Mouse (Mus musculus) heart, embryonic 14.5 days (tissue): ENCODE results near the gene Wbp2. TPM values are rescaled to one million over a fixed set of nuclear protein-coding genes. Genes with fewer than 3 reads are reported as not detected.

Source experiments
- ATAC-seq: fragments of 200-750 bp; cut with Nextera tagmentation; 2 replicates; pipeline ENCODE4 v1.8.0; 2017; ENCODE audit warnings: low read depth, moderate TSS enrichment; ENCODE audit not compliant: insufficient number of reproducible peaks, insufficient read depth, low FRiP score
- H3K27ac ChIP-seq, 2 experiments: fragments of 200-500 bp in 1 of 2; fragments of 300-500 bp in 1 of 2; sonication (generic) in 1 of 2; replicated peaks in 1 of 2; 2 replicates each; pipeline ENCODE4 v1.5.1; 2012 to 2014; ENCODE audit warnings: low read depth in 2 of 2, low read length in 2 of 2, control low read depth in 1 of 2, mild to moderate bottlenecking in 1 of 2, mixed read lengths in 1 of 2; ENCODE audit not compliant: control insufficient read depth in 1 of 2, insufficient read depth in 1 of 2
- H3K27me3 ChIP-seq: fragments of 300-500 bp; sonication (generic); 2 replicates; pipeline ENCODE4 v1.6.1; 2014; ENCODE audit warnings: mild to moderate bottlenecking, low read length, control low read depth; ENCODE audit not compliant: control insufficient read depth, insufficient read depth
- H3K36me3 ChIP-seq: fragments of 300-500 bp; sonication (generic); 2 replicates; pipeline ENCODE4 v1.6.1; 2014; ENCODE audit warnings: mild to moderate bottlenecking, control low read depth, low read length, mixed read lengths; ENCODE audit not compliant: control insufficient read depth, insufficient read depth
- H3K4me1 ChIP-seq, 2 experiments: fragments of 200-500 bp in 1 of 2; fragments of 300-500 bp in 1 of 2; sonication (generic) in 1 of 2; 2 replicates each; pipeline ENCODE4 v1.6.1; 2012 to 2014; ENCODE audit warnings: low read length in 2 of 2, control low read depth in 1 of 2, mixed read lengths in 1 of 2; ENCODE audit not compliant: control insufficient read depth in 2 of 2, insufficient read depth in 2 of 2
- H3K4me2 ChIP-seq: fragments of 300-500 bp; sonication (generic); 2 replicates; pipeline ENCODE4 v1.6.1; 2014; ENCODE audit warnings: mild to moderate bottlenecking, low read length
- H3K4me3 ChIP-seq, 2 experiments: fragments of 200-500 bp in 1 of 2; fragments of 300-500 bp in 1 of 2; sonication (generic) in 1 of 2; 2 replicates each; pipeline ENCODE4 v1.5.1; 2012 to 2014; ENCODE audit warnings: low read length in 2 of 2, mild to moderate bottlenecking in 2 of 2, control low read depth in 1 of 2, low read depth in 1 of 2, moderate library complexity in 1 of 2; ENCODE audit not compliant: control insufficient read depth in 1 of 2, insufficient read depth in 1 of 2
- H3K9ac ChIP-seq: fragments of 300-500 bp; sonication (generic); 2 replicates; pipeline ENCODE4 v1.6.1; 2014; ENCODE audit warnings: mild to moderate bottlenecking, low read length
- H3K9me3 ChIP-seq: fragments of 300-500 bp; sonication (generic); 2 replicates; pipeline ENCODE4 v1.6.1; 2016; ENCODE audit warnings: low read length, control low read depth; ENCODE audit not compliant: control insufficient read depth
- WGBS: fragments of 180-500 bp; shearing (Covaris S2); extraction: QIAGEN DNeasy Blood & Tissue Kit; methylation state at CpG from one replicate; pipeline ENCODE4 v1.1.7; 2014; 5-methylcytosine and 5-hydroxymethylcytosine counted together
- polyA plus RNA-seq: library from polyadenylated mRNA; unstranded; fragments of >200 nt; fragmentation: Nextera tagmentation; extraction: Ambion mirVana; gene quantifications from 2 replicates; pipeline ENCODE4 v1.2.1, GENCODE M21; 2014

Wbp2 gene
- polyA plus RNA-seq, 1 experiment from 2014 or later = 139 TPM

GRCm38 (mm10) chr11:116043286-116043685 lies 43.5 kb downstream of the Wbp2 start:
- no peak overlapping the region for H3K27ac ChIP-seq
- no peak overlapping the region for H3K4me2 ChIP-seq
- ATAC-seq = no peak
- 95% methylated on average over 1 of the region's 1 CpGs for WGBS
- H3K4me1 ChIP-seq = no peaks in the 10 kb centered on the region
- no peaks in the 10 kb centered on the region for H3K9me3 ChIP-seq
- H3K4me3 ChIP-seq = no peak overlapping the region
- peaks cover 66% of the 10 kb centered on the region for H3K36me3 ChIP-seq
- H3K9ac ChIP-seq = no peak overlapping the region
- no peaks in the 10 kb centered on the region for H3K27me3 ChIP-seq

GRCm38 (mm10) chr11:116042372-116043138 lies 44.2 kb downstream of the Wbp2 start:
- WGBS = 87% methylated on average over 5 of the region's 5 CpGs

GRCm38 (mm10) chr11:116041833-116042232 lies 45.0 kb downstream of the Wbp2 start:
- no peak overlapping the region for H3K4me2 ChIP-seq
- H3K4me1 ChIP-seq = no peaks in the 10 kb centered on the region
- WGBS = 97% methylated on average over 2 of the region's 2 CpGs
- no peak for ATAC-seq
- H3K9ac ChIP-seq = no peak overlapping the region
- no peak overlapping the region for H3K4me3 ChIP-seq
- no peak overlapping the region for H3K27ac ChIP-seq
- H3K27me3 ChIP-seq = no peaks in the 10 kb centered on the region
- H3K36me3 ChIP-seq = peaks cover 52% of the 10 kb centered on the region
- H3K9me3 ChIP-seq = no peaks in the 10 kb centered on the region

More at GRCm38 (mm10) chr11:116042372-116043138, 44.2 kb downstream of the Wbp2 start:
- H3K4me1 ChIP-seq = no peaks in the 10 kb centered on the region
- no peak overlapping the region for H3K4me2 ChIP-seq
- H3K9ac ChIP-seq = no peak overlapping the region
- ATAC-seq = no peak
- no peak overlapping the region for H3K27ac ChIP-seq
- H3K36me3 ChIP-seq = peaks cover 59% of the 10 kb centered on the region
- no peak overlapping the region for H3K4me3 ChIP-seq
- H3K27me3 ChIP-seq = no peaks in the 10 kb centered on the region
- no peaks in the 10 kb centered on the region for H3K9me3 ChIP-seq

- Histone ChIP-seq H3K4me1 (no peaks in the 10 kb centered on the region), H3K9ac (no peak overlapping the region), H3K27ac (no peak overlapping the region), H3K36me3 (peaks cover 51% of the 10 kb centered on the region), H3K4me3 (no peak overlapping the region), H3K9me3 (no peaks in the 10 kb centered on the region), H3K27me3 (no peaks in the 10 kb centered on the region), H3K4me2 (no peak overlapping the region)
- 61% methylated on average over 6 of the region's 6 CpGs for WGBS
- ATAC-seq = no peak
These were observed 46.2 kb downstream of the Wbp2 start for GRCm38 (mm10) chr11:116040593-116040992.

GRCm38 (mm10) chr11:116037826-116038225 lies 49.0 kb downstream of the Wbp2 start:
- Histone ChIP-seq H3K4me2 (no peak overlapping the region), H3K27me3 (no peaks in the 10 kb centered on the region), H3K9me3 (no peaks in the 10 kb centered on the region), H3K36me3 (peaks cover 42% of the 10 kb centered on the region), H3K9ac (no peak overlapping the region), H3K27ac (no peak overlapping the region), H3K4me3 (no peak overlapping the region), H3K4me1 (no peaks in the 10 kb centered on the region)
- no peak for ATAC-seq
- 96% methylated on average over 9 of the region's 9 CpGs for WGBS

- Histone ChIP-seq H3K27ac (no peak overlapping the region), H3K36me3 (peaks cover 37% of the 10 kb centered on the region), H3K4me2 (no peak overlapping the region), H3K9ac (no peak overlapping the region), H3K9me3 (no peaks in the 10 kb centered on the region), H3K4me1 (peaks cover under 1 to 2% of the 10 kb centered on the region in 2 experiments; a peak in 2 of 4 replicates), H3K27me3 (no peaks in the 10 kb centered on the region), H3K4me3 (no peak overlapping the region)
- no peak for ATAC-seq
- 92% methylated on average over 3 of the region's 3 CpGs for WGBS
These were observed 50.1 kb downstream of the Wbp2 start for GRCm38 (mm10) chr11:116036671-116037070.

- Histone ChIP-seq H3K27me3 (no peaks in the 10 kb centered on the region), H3K4me1 (peaks cover 5 to 12% of the 10 kb centered on the region in 2 experiments), H3K27ac (no peak overlapping the region), H3K9ac (no peak overlapping the region), H3K4me2 (no peak overlapping the region), H3K36me3 (peaks cover 25% of the 10 kb centered on the region), H3K9me3 (no peaks in the 10 kb centered on the region), H3K4me3 (no peak overlapping the region)
- 91% methylated on average over 6 of the region's 6 CpGs for WGBS
- no peak for ATAC-seq
These were observed 52.2 kb downstream of the Wbp2 start for GRCm38 (mm10) chr11:116034584-116034983.
